Mouse (Mus musculus) left cerebral cortex, postnatal 25 days (tissue): ENCODE results near the gene Tmx4. TPM values are rescaled to one million over a fixed set of nuclear protein-coding genes. Genes with fewer than 3 reads are reported as not detected.

Experiments used
- DNase-seq, 2 experiments: peaks; one replicate each; pipeline ENCODE4 v3.0.0; 2022; ENCODE audit warnings: low spot score in 2 of 2, mixed read lengths in 1 of 2
- intact Hi-C: fragments of 180-260 bp; cut with DNase I; formaldehyde crosslinking; loops from one replicate; pipeline ENCODE4 v1.15.1; 2025
- total RNA-seq, 2 experiments: library from RNA; stranded (reverse); gene quantifications; 2 replicates each; pipeline ENCODE4 v1.2.3; 2021

Gene Tmx4
- total RNA-seq, 2 experiments from 2014 or later, result 175 to 177 TPM

- DNase-seq, result no peak
- intact Hi-C loops, result no loop called here
Observed at GRCm38 (mm10) chr2:134591081-134591694, 52.8 kb downstream of the Tmx4 start.

- intact Hi-C loops, result no loop called here
- no peak for DNase-seq
Observed at GRCm38 (mm10) chr2:134585243-134585642, 58.7 kb downstream of the Tmx4 start.

- DNase-seq, result no peak
- intact Hi-C loops, result no loop called here
Observed at GRCm38 (mm10) chr2:134559422-134559821, 84.5 kb downstream of the Tmx4 start.

GRCm38 (mm10) chr2:134554221-134554727, 89.7 kb downstream of the Tmx4 start, which contains the start of gene Hao1:
Hao1 (minus strand) TSS chr2:134554368.
- DNase-seq, result no peak

GRCm38 (mm10) chr2:134552358-134552757, 91.6 kb downstream of the Tmx4 start:
- no peak for DNase-seq
- intact Hi-C loops, result loop anchor here (5.0 kb wide), 1 partner anchor 125 kb away; no protein-coding TSS in a partner anchor

More at GRCm38 (mm10) chr2:134554221-134554727, 89.7 kb downstream of the Tmx4 start, which contains the start of gene Hao1:
- intact Hi-C loops, result loop anchor here (5.0 kb wide), 1 partner anchor 123 kb away; no protein-coding TSS in a partner anchor

- intact Hi-C loops, result loop anchor here (2.0 to 5.0 kb wide), 2 partner anchors 128 to 781 kb away; no protein-coding TSS in a partner anchor
- peak; percentile 62 to 77 for DNase-seq
Observed at GRCm38 (mm10) chr2:134549770-134550169, 94.2 kb downstream of the Tmx4 start.

GRCm38 (mm10) chr2:134545116-134545515, 98.8 kb downstream of the Tmx4 start:
- peak in 1 of 2 experiments; percentile 46 for DNase-seq
- intact Hi-C loops, result no loop called here

GRCm38 (mm10) chr2:134544321-134545065, 99.5 kb downstream of the Tmx4 start:
- intact Hi-C loops, result loop anchor here (5.0 kb wide), 1 partner anchor 1522 kb away; no protein-coding TSS in a partner anchor
- DNase-seq, result no peak

Other genes starting within 250 kb of the Tmx4 start
- not detected for gene Hao1, start 89.8 kb downstream of the Tmx4 start, total RNA-seq
- gene Plcb1, start 141.9 kb upstream of the Tmx4 start, total RNA-seq, result 100 to 1,000 TPM; 180 to 200 TPM